Mouse (Mus musculus): ENCODE measurements around the gene Ebi3. TPM values are rescaled to one million over a fixed set of nuclear protein-coding genes. Genes with fewer than 3 reads are reported as not detected.

Ebi3 gene
- polyA plus RNA-seq, 1 experiment from 2014 or later: 3.5 TPM

DNA sequence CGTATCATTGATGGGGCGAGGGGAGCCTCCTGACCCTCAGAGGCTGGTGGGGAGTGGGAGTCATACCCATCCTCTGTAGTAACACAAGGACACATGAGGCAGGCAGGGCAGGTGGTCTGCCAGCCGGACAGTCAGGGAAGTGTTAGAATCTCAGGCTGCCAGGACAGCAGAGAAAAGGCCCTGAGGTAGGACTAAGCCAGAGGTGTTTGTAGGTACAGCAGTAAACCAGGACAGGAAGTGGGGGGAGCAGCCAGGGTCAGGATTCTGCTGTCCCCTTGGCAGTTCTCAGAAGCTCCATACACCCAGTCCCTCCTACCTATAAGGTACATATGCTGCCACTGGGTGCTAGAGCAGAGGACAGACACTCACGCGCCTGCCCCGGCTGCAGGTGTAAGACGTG lies 9.2 kb downstream of the Ebi3 start:
- no peaks in the 10 kb centered on the region for H3K27me3 ChIP-seq (replicated peaks; ENCODE audit: control insufficient read depth, insufficient read depth, low read length)
- ATAC-seq (replicated peaks; ENCODE audit: low FRiP score) (no peak), DNase-seq (ENCODE audit: low spot score) (no peak)
- no peak overlapping the region for H3K27ac ChIP-seq (ENCODE audit: low read depth, low read length)
- H3K36me3 ChIP-seq (ENCODE audit: control insufficient read depth, insufficient read depth, low read length): peaks cover 23% of the 10 kb centered on the region; the same call in 1 of the 2 replicates
- no peak overlapping the region for H3K4me2 ChIP-seq
- peaks cover 15% of the 10 kb centered on the region for H3K4me1 ChIP-seq (replicated peaks; ENCODE audit: control insufficient read depth, insufficient read depth, low read length)
- H3K4me3 ChIP-seq (ENCODE audit: low read depth, low read length): no peak overlapping the region
- 92% methylated on average over 7 of the region's 7 CpGs for WGBS
- no peaks in the 10 kb centered on the region for H3K9me3 ChIP-seq (ENCODE audit: control insufficient read depth, low read length)
- H3K9ac ChIP-seq (ENCODE audit: low read depth, low read length): no peak overlapping the region

DNA sequence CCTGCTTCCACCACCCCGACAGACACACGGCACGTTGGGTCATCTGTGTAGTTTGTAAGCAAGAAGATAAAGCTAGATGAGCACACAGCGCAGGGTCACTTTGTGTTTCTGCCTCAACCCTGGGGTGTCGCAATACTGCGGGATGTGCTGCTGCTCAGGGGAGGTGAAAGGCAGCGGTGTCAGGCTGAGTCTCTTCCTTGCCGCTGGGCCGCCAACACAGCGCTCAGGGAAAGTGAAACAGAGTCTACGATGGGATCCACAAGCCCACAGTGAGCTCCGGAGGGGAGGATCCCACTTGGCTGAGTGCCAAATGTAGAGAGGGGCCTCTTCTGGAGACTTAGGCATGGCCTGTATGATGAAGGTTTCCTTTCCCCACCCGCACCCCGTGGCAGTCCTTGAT lies 10.7 kb downstream of the Ebi3 start:
- DNase-seq (ENCODE audit: low spot score): no peak
- no peak overlapping the region for H3K27ac ChIP-seq (ENCODE audit: low read depth, low read length)

DNA sequence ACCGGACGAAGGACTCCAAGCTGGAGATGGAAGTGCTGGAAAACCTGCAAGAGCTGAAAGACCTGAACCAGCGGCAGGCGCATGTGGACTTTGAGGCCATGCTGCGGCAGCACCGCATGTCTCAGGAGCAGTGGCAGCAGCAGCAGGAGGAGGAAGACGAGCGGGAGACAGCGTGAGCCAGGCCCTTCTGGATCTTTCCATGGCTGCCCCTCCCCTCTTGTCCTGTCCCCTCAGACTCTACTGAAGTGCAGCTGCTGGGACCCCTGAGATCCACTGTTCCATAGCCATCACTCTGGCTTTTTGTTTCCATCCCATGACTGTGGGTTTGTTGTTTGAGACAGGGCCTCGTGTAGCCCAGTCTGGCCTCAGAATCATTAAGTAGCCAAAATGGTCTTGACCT lies 12.1 kb downstream of the Ebi3 start:
- ATAC-seq (replicated peaks; ENCODE audit: low FRiP score) (no peak), DNase-seq (ENCODE audit: low spot score) (no peak)
- Histone ChIP-seq H3K4me2 (no peak overlapping the region), H3K4me3 (ENCODE audit: low read depth, low read length) (no peak overlapping the region), H3K27ac (ENCODE audit: low read depth, low read length) (no peak overlapping the region), H3K9ac (ENCODE audit: low read depth, low read length) (no peak overlapping the region), H3K27me3 (replicated peaks; ENCODE audit: control insufficient read depth, insufficient read depth, low read length) (peaks cover 4% of the 10 kb centered on the region), H3K36me3 (ENCODE audit: control insufficient read depth, insufficient read depth, low read length) (peaks cover 33% of the 10 kb centered on the region; the same call in 1 of the 2 replicates), H3K4me1 (replicated peaks; ENCODE audit: control insufficient read depth, insufficient read depth, low read length) (peaks cover 8% of the 10 kb centered on the region), H3K9me3 (ENCODE audit: control insufficient read depth, low read length) (no peaks in the 10 kb centered on the region)
- 86% methylated on average over 10 of the region's 10 CpGs for WGBS

More for the DNA sequence above, 10.7 kb downstream of the Ebi3 start:
- ATAC-seq (replicated peaks; ENCODE audit: low FRiP score): no peak
- Histone ChIP-seq H3K9ac (ENCODE audit: low read depth, low read length) (no peak overlapping the region), H3K4me1 (replicated peaks; ENCODE audit: control insufficient read depth, insufficient read depth, low read length) (peaks cover 11% of the 10 kb centered on the region), H3K4me3 (ENCODE audit: low read depth, low read length) (no peak overlapping the region), H3K27me3 (replicated peaks; ENCODE audit: control insufficient read depth, insufficient read depth, low read length) (no peaks in the 10 kb centered on the region), H3K36me3 (ENCODE audit: control insufficient read depth, insufficient read depth, low read length) (peaks cover 33% of the 10 kb centered on the region; the same call in 1 of the 2 replicates), H3K4me2 (no peak overlapping the region; the same call in 1 of the 2 replicates), H3K9me3 (ENCODE audit: control insufficient read depth, low read length) (no peaks in the 10 kb centered on the region)
- WGBS: 78% methylated on average over 14 of the region's 14 CpGs

DNA sequence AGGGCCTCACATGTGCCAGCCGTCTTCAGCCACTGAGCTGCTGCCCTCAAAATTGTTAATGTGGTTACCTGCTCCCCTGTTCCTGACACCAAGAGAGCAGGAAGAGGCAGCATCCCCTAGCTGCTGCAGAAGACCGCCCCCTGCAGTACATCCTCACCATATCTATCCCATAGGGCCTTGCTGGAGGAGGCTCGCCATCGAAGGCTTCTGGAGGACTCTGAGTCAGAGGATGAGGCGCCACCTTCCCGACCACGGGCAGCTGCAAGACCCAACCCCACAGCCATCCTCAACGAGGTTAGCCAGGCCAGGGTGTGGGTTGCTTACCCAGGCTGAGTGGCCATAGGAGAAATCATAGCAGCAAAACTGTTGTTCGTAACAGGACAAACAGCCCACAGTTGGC lies 12.6 kb downstream of the Ebi3 start:
- ATAC-seq (replicated peaks; ENCODE audit: low FRiP score): no peak
- H3K27me3 ChIP-seq (replicated peaks; ENCODE audit: control insufficient read depth, insufficient read depth, low read length): peaks cover 9% of the 10 kb centered on the region
- H3K27ac ChIP-seq (ENCODE audit: low read depth, low read length): no peak overlapping the region
- peaks cover 3% of the 10 kb centered on the region for H3K4me1 ChIP-seq (replicated peaks; ENCODE audit: control insufficient read depth, insufficient read depth, low read length)
- no peak overlapping the region for H3K4me3 ChIP-seq (ENCODE audit: low read depth, low read length)
- DNase-seq (ENCODE audit: low spot score): no peak
- no peak overlapping the region for H3K4me2 ChIP-seq
- H3K9ac ChIP-seq (ENCODE audit: low read depth, low read length): no peak overlapping the region
- peaks cover 33% of the 10 kb centered on the region; the same call in 1 of the 2 replicates for H3K36me3 ChIP-seq (ENCODE audit: control insufficient read depth, insufficient read depth, low read length)
- 81% methylated on average over 9 of the region's 9 CpGs for WGBS
- H3K9me3 ChIP-seq (ENCODE audit: control insufficient read depth, low read length): no peaks in the 10 kb centered on the region

DNA sequence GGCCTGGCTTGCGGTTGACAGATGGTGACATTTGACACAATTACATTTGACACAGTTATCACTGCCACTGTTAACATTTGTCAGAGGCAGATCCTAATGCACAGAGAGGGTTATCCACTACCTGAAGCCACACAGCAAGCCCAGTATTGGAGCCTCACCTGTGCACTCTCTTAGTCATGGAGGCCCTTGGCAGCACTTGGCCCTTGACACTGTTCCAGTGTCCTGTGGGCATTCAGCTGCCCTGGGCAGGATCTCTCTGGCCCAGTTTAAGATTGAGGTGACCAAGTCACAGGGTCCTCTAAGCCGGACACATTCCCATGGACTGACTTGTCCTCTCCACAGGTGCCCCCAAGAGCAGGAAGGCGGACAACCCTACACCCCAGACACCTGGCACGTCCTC lies 14.7 kb downstream of the Ebi3 start:
- DNase-seq (ENCODE audit: low spot score): no peak
- no peaks in the 10 kb centered on the region for H3K9me3 ChIP-seq (ENCODE audit: control insufficient read depth, low read length)
- H3K27ac ChIP-seq (ENCODE audit: low read depth, low read length): no peak overlapping the region
- H3K4me1 ChIP-seq (replicated peaks; ENCODE audit: control insufficient read depth, insufficient read depth, low read length): no peaks in the 10 kb centered on the region
- ATAC-seq (replicated peaks; ENCODE audit: low FRiP score): no peak
- WGBS: 86% methylated on average over 4 of the region's 4 CpGs
- H3K4me2 ChIP-seq: no peak overlapping the region
- H3K27me3 ChIP-seq (replicated peaks; ENCODE audit: control insufficient read depth, insufficient read depth, low read length): peaks cover 29% of the 10 kb centered on the region
- H3K9ac ChIP-seq (ENCODE audit: low read depth, low read length): no peak overlapping the region
- no peak overlapping the region for H3K4me3 ChIP-seq (ENCODE audit: low read depth, low read length)
- peaks cover 27% of the 10 kb centered on the region; the same call in 1 of the 2 replicates for H3K36me3 ChIP-seq (ENCODE audit: control insufficient read depth, insufficient read depth, low read length)

DNA sequence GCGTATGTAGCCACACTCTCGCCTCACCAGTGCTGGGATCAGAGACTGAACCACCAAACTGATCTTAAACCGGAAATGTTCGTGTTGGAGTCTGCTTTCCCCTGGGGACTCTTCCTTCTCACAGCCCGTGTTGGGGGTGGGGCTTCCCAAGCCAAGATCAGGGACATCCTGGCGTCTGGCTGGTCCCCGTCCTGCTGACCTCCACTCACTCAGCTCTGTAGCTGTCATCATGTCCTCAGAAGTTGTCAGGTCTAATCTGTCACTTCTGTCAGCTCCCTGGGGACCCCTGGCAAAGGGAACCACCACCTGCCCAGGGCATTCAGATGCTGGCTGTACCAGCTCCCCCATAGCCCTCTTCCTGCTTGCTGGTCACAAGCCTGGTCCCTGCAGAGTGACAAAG lies 15.8 kb downstream of the Ebi3 start:
- 64% methylated on average over 7 of the region's 7 CpGs for WGBS
- H3K9ac ChIP-seq (ENCODE audit: low read depth, low read length): no peak overlapping the region
- no peaks in the 10 kb centered on the region for H3K9me3 ChIP-seq (ENCODE audit: control insufficient read depth, low read length)
- no peak overlapping the region for H3K27ac ChIP-seq (ENCODE audit: low read depth, low read length)
- no peak overlapping the region for H3K4me3 ChIP-seq (ENCODE audit: low read depth, low read length)
- no peak for ATAC-seq (replicated peaks; ENCODE audit: low FRiP score)
- no peak overlapping the region for H3K4me2 ChIP-seq
- H3K4me1 ChIP-seq (replicated peaks; ENCODE audit: control insufficient read depth, insufficient read depth, low read length): no peaks in the 10 kb centered on the region
- DNase-seq (ENCODE audit: low spot score): no peak
- H3K36me3 ChIP-seq (ENCODE audit: control insufficient read depth, insufficient read depth, low read length): peaks cover 25% of the 10 kb centered on the region; the same call in 1 of the 2 replicates
- peaks cover 38% of the 10 kb centered on the region for H3K27me3 ChIP-seq (replicated peaks; ENCODE audit: control insufficient read depth, insufficient read depth, low read length)

DNA sequence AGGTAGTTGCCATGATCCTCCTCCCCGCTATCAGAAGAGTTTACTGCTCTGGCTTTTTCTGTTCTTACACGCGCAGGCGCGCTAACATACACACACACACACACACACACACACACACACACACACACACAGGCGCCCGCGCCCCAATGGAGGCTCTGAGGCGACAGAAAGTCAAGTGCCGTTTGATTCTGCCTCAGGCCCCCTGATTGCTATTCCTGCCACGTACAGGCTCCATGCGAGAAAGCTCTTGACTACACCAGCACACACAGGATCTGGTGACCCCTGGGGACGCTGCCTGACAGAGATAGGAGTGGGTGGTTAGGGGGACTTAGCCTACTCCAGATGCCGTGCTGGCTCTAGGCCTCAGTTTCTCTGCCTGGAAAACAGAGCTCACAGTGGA lies 17.1 kb downstream of the Ebi3 start:
- Histone ChIP-seq H3K9me3 (ENCODE audit: control insufficient read depth, low read length) (no peaks in the 10 kb centered on the region), H3K9ac (ENCODE audit: low read depth, low read length) (no peak overlapping the region), H3K4me3 (ENCODE audit: low read depth, low read length) (no peak overlapping the region), H3K36me3 (ENCODE audit: control insufficient read depth, insufficient read depth, low read length) (peaks cover 21% of the 10 kb centered on the region; the same call in 1 of the 2 replicates), H3K27me3 (replicated peaks; ENCODE audit: control insufficient read depth, insufficient read depth, low read length) (peaks cover 41% of the 10 kb centered on the region), H3K27ac (ENCODE audit: low read depth, low read length) (no peak overlapping the region), H3K4me1 (replicated peaks; ENCODE audit: control insufficient read depth, insufficient read depth, low read length) (no peaks in the 10 kb centered on the region), H3K4me2 (no peak overlapping the region)
- ATAC-seq (replicated peaks; ENCODE audit: low FRiP score) (no peak), DNase-seq (ENCODE audit: low spot score) (no peak)
- 51% methylated on average over 14 of the region's 14 CpGs for WGBS

DNA sequence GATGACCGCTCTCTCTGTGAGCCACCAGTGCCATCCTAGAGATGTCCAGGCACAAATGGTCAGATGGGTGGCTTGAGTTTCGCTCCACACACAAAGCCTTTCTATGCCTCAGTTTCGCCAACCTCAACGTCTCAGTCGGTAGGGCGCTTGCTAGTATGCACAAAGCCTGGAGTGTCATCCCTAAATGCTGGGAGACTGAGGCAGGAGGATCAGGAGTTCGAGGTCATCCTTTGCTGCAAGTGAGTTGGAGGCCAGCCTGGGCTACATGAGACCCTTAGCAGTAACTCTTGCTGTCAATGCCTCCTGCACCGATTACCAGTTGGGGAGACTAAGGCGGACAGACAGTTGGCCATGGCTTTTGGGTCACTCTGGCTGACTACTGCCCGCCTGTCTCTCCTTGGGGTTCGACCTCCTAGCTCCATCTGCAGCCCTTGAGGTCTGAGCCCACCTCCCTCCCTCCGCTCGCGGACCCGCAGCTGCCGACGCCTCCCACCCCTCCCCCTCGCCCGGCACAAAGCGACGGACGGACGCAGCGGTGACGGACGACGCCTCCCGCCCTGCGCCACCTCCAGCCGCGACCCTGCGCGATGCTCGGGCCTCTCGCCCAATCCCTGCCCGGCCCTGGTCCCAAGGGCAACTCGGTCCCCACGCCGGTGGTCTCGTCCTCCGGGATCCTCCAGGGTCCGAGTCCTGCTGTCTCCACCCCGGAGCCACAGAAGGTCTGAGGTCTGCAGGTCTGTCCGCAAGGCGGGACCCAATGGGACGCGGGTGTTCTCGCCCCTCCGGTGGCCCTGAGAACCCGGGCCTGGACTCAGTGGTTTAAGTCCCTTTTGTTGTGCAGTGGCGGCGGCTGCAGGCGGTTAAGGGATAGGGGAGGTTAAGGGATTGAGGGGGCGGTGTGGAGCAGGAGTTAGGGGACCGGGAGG lies 17.8 kb downstream of the Ebi3 start, which contains the start of gene Shd:
Gene Shd (plus strand): TSS at position 502 of the 926 bp plus-strand sequence.
- Histone ChIP-seq H3K4me3 (ENCODE audit: low read depth, low read length) (peak within 1 kb of the TSS; percentile 45), H3K9ac (ENCODE audit: low read depth, low read length) (no peak within 1 kb of the TSS; the same call in 1 of the 2 replicates), H3K27me3 (replicated peaks; ENCODE audit: control insufficient read depth, insufficient read depth, low read length) (peaks cover 41% of the 10 kb centered on the region), H3K4me2 (peak within 1 kb of the TSS; percentile 75), H3K4me1 (replicated peaks; ENCODE audit: control insufficient read depth, insufficient read depth, low read length) (no peaks in the 10 kb centered on the region), H3K9me3 (ENCODE audit: control insufficient read depth, low read length) (no peaks in the 10 kb centered on the region), H3K36me3 (ENCODE audit: control insufficient read depth, insufficient read depth, low read length) (peaks cover 19% of the 10 kb centered on the region; the same call in 1 of the 2 replicates), H3K27ac (ENCODE audit: low read depth, low read length) (no peak within 1 kb of the TSS)
- DNase-seq (ENCODE audit: low spot score) (no peak), ATAC-seq (replicated peaks; ENCODE audit: low FRiP score) (0 out of 2 replicates have a peak, but pooled peaks have one; percentile 11)
- WGBS: 8% methylated on average over 55 of the region's 55 CpGs

Data from liver, embryonic 11.5 days (tissue).